Mouse (Mus musculus) regulatory T cell (primary cell): ENCODE results near the gene Mfsd11.
"Not testable (repeated sequence)": the region's sequence is repeated elsewhere in the genome, so short reads cannot be mapped to it uniquely, and the experiment has no call there.

Experiments used
- in situ Hi-C: fragments of 300-600 bp; cut with MboI, MseI; formaldehyde crosslinking; loops from one replicate; pipeline ENCODE4 v1.15.1; 2025; ENCODE audit warnings: high pct_unique_total_duplicates

Gene Mfsd11

DNA sequence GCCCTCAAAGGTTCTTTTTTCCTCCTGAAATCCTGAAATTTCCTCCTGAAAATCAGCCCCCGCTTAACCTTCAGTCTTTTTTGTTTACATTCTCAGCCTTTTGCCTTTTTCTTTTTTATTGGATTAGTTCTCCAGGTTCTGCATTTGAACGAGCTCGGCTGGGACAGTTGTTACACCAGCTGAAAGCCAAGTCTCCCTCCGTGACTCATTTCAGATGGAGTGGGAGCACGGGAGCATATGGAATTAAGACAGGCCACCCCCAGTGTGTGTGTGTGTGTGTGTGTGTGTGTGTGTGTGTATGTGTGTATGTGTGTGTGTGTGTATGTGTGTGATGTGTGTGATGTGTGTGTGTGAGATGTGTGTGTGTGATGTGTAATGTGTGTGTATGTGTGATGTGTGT, 29.2 kb downstream of the Mfsd11 start:
- in situ Hi-C loops, result no loop called here

DNA sequence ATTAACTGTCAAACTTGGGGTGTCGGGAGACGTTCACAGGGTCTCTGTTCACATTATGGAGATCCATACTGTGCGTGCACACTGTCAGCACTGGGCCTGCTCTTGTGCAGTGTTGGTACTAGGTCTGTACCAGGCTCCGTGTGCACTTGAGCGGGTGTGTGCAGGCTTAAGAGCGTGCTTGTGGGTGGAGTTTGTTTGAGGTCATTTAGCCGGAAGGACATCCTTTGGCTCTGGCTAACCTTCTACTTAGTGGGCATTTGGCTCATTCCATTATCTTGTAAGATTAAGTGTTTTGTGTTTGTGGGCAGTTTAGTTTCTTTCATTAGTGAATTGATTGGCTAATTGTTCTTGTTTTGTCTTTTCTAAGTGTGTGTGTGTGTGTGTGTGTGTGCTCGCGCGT, 30.2 kb downstream of the Mfsd11 start:
- in situ Hi-C loops, result no loop called here

- in situ Hi-C loops, result no loop called here
Measured at GRCm38 (mm10) chr11:116884061-116884460, 31.8 kb downstream of the Mfsd11 start.

DNA sequence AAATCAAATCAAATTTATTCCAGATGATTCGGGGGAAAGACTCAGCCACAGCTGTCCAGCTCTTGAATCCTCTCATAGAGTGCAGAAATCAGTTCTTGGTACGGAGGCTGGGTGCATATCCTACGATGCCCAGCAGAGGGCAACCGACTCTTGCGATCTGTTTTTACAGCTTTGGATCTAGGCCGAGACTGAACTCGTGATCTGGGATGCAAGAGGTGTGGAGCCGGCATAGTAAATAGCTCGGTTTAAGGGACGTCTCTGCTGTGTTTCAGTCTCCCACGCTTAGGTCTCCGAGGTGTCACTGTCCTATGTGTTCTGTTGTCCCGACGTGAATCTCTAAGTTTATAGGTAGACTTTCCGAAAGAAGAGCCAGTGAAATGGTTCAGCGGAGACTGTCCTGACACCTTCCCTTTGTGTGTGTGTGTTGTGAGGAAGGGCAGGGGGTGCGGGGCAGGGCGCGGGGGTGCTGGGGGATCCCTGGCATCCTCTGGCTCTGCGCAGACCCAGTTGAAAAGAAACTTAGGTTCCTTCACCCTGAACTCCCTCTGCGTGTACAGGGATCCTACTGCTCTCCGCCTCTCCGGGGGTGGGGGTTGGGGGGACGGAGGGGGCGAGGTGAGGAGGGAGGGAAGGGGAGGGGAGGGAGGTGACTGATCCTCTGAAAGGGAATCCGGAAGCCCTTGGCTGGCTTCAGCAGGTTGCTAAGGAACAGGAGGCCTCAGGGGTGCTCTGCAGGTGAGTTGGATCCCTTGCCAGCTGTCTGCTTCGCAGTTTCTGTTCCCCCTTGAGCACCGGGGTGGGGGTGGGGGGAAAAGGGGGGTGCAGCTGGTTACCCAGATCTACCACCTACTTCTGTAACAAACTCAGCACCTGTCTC, 33.3 kb downstream of the Mfsd11 start:
- in situ Hi-C loops, result no loop called here

DNA sequence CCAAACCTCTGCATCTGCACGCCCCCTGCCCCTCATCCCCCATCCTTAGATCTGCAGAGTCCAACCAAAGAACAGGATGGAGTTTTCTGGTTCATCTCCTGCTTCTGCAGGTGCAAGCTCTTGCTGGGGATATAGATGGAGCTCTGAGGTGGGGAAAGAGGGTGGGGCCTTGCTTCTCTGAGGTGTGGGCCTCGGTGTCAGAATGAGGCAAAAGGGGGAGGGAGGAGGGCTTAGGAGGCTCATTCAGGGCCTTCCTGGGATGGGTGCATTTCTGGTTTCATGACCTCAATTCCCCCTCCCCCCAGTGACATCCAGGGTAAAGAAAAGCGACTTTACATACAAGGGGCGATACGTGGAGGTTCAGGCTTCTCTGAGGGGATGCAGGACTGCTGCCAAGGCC, 34.9 kb downstream of the Mfsd11 start:
- in situ Hi-C loops, result no loop called here

- in situ Hi-C loops, result no loop called here
Measured at GRCm38 (mm10) chr11:116893532-116894442, 41.5 kb downstream of the Mfsd11 start.

- in situ Hi-C loops, result no loop called here
Measured at GRCm38 (mm10) chr11:116895402-116895801, 43.2 kb downstream of the Mfsd11 start.

GRCm38 (mm10) chr11:116899247-116899646, 47.0 kb downstream of the Mfsd11 start:
- in situ Hi-C loops, result no loop called here

DNA sequence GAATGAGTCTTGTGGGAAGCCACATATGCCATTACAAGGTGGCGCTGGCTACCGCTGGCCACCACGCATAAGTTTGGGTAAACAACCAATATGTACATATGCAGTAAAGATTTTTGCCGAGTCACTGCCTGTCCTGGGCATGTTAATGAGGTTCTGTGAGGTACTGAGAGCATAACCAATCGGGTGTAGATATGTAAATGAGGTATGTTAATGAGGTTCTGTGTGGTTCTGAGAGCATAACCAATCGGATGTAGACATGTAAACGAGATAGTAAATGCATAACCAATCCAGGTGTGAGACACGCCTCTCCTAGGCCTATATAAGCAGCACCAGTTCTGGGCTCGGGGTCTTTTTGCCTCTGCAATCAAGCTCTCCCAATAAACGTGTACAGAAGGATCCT, 50.3 kb downstream of the Mfsd11 start:
- in situ Hi-C loops, result not testable (repeated sequence)

- in situ Hi-C loops, result no loop called here
Measured at GRCm38 (mm10) chr11:116905741-116906456, 53.7 kb downstream of the Mfsd11 start.

DNA sequence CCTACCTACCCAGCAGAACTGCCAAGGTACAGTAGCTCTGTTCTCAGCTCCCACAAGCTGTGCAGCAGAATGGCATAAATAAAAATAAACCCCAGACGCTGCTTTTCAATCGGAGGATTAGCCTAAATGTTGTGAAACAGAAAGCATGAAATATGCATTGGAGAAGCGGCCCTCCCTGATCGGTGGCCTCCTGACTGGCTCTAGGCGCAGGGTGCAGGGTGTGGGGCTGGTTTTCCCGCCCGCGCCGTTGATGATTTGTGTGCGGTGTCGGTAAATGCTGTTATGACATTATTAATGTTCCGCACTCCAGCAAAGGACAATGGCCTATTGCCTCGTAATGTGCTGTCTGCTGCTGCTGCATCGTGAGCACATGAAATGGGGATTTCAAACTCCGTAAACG, 61.3 kb downstream of the Mfsd11 start:
- in situ Hi-C loops, result no loop called here

DNA sequence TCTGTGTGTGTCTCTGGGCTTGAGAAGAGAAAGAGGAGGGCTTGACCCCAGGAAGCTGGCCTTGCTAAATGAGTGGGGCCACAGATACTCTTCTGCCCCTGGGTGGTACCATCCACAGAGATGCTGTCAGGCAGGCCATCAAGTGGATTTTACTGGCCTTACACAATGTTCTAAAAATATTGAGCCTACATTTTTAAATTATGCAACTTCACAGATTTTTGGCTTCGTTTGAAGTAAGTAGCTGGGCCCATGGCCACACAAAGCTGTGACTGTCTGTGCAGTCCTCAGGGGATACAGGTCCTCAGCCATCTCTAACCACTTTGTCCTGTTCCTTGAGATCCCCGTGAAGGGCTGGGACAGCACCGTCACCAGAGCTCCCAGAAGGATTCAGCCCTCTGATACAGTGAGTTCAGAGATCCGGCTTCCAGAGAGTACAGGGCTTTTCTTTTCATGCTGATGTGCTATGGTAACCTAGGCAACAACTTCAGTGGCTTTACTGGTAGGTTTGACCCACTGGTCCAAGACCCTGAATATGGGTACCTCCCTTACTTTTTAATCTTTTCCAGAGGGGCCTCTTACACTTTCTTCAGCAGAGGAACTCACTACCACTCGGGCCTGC, 62.1 kb downstream of the Mfsd11 start:
- in situ Hi-C loops, result no loop called here

DNA sequence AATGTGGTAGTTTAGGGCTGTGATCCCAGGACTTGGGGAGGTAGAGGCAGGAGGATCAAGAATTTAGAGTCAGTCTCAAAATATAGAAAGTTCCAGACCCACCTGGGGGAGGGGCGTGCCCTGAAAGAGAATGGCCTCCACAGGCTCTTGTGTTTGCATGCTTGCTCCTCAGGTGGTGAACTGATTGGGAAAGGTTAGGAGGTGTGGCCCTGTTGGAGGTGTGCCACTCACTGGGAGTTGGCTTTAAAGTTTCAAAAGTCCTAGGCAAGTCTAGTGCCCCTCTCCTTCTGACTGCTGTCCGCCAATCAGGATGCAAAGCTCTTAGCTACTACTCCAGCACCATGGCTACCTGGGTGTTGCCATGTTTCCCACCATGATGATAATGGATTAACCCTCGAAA, 63.0 kb downstream of the Mfsd11 start:
- in situ Hi-C loops, result loop anchor here (5.0 kb wide), 1 partner anchor 82 kb away; no protein-coding TSS in a partner anchor

DNA sequence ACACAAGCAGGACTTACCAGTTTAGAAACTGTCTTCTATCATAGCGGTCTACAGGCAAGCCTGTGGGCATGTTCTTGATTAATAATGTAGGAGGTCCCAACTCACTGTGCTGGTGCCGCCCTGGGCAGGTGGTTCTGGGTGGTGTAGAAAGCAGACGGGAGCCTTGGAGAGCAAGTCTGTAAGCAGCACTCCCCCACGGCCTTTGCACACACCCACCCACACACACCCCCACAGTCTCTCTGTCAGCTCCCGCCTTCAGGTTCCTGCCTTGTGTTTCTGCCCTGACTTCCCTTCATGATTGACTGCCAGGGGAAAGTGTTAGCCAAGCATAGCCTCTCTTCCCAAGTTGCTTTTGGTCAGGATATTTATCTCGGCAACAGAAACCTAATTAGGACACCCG, 65.1 kb downstream of the Mfsd11 start:
- in situ Hi-C loops, result loop anchor here (5.0 kb wide), 1 partner anchor 80 kb away; no protein-coding TSS in a partner anchor

GRCm38 (mm10) chr11:116918323-116919185, 66.3 kb downstream of the Mfsd11 start, which contains the start of gene Mgat5b:
Mgat5b (plus strand) TSS chr11:116918863.
- in situ Hi-C loops, result loop anchor here (5.0 kb wide), 1 partner anchor 79 kb away; no protein-coding TSS in a partner anchor

DNA sequence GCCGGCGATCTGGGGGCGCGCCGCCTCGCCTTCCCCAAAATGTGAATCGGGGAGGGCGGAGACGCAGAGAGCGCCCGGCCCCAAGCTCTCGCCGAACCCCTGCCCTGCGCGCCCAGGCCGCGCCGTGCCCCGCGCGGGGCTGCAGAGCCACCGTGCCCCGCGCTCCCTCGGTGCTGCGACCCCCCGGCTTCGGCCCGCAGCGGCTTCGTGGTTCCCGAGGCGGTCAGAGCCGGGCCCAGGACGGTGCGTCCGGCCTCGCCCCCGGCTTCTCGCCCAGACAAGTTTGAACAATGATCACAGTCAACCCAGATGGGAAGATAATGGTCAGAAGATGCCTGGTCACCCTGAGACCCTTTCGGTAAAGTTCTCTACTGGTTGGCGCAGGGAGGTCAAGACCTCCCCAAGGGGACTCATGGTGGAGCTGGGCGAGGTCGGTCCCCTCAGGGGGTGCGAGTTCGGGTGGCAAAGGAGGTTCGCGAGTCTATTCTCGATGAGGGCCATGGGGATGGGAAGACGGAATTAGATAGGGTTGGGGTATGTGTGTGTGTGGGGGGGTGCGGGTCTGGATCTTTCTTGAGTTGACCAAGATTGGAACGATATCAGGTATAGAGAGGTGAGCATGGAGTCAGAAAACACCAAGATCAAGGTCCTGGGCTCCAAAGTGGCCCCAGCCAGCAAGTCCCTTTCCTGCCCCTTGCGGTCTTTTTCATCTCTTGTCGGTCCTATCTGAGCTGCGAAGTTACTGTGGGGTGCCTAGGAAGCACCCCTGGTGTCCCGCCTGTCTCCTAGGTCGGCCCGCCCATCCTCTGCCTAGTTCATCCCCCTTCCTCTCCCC, 67.2 kb downstream of the Mfsd11 start:
- in situ Hi-C loops, result loop anchor here (5.0 kb wide), 1 partner anchor 78 kb away; no protein-coding TSS in a partner anchor

DNA sequence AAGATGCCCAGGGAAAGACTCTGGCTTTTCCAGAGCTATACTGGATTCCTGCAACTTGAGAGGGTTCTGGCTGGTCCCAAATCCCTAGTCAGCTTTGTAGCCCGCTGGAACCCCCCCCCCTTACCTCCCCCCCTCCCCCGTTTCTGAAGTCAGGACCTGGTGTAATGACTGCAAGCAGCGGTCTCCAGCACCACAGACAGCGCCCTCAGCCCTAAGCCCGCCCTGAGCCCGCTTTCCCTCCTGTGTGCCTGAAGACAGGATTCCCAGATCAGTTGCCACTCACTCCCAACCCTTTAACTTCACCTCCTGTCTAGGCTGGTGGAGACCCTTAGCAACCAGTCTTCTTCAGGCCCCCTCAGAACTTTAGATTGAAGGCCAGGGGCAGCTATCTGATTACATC, 68.5 kb downstream of the Mfsd11 start:
- in situ Hi-C loops, result no loop called here

GRCm38 (mm10) chr11:116922058-116922457, 69.8 kb downstream of the Mfsd11 start:
- in situ Hi-C loops, result no loop called here
